Mouse (Mus musculus) left cerebral cortex, postnatal 14 days (tissue): Measurements from ENCODE around the gene Olfr165. TPM values are rescaled to one million over a fixed set of nuclear protein-coding genes. Genes with fewer than 3 reads are reported as not detected.
"Not testable (repeated sequence)": the region's sequence is repeated elsewhere in the genome, so short reads cannot be mapped to it uniquely, and the experiment has no call there.

ENCODE experiments used
- DNase-seq, 2 experiments: peaks; one replicate each; pipeline ENCODE4 v3.0.0; 2021 to 2022; ENCODE audit warnings: low spot score in 2 of 2, mixed read lengths in 1 of 2
- intact Hi-C: fragments of 180-260 bp; cut with DNase I; formaldehyde crosslinking; loops from one replicate; pipeline ENCODE4 v1.15.1; 2025
- long read RNA-seq, 2 experiments: library from polyadenylated mRNA; stranded (forward); transcript quantifications; one replicate each; pipeline ENCODE4 v2.0.0; 2021
- total RNA-seq, 2 experiments: library from RNA; stranded (reverse); gene quantifications; 2 replicates each; pipeline ENCODE4 v1.2.3; 2021

Olfr165 gene
- total RNA-seq, result not detected
- long read RNA-seq, experiment 1, result 0 reads
- long read RNA-seq, experiment 2, result 0 reads

- intact Hi-C loops, result no loop called here
- DNase-seq, result no peak
These were observed at the start of gene Olfr165 for GRCm38 (mm10) chr16:19423034-19423433. Gene Olfr165, minus strand, starts transcription at chr16:19423134.

- intact Hi-C loops, result no loop called here
These were observed 41.4 kb upstream of the Olfr165 start for GRCm38 (mm10) chr16:19464365-19464764.

GRCm38 (mm10) chr16:19458741-19459140, 35.8 kb upstream of the Olfr165 start:
- DNase-seq, intact Hi-C loops: not testable (repeated sequence)

More at GRCm38 (mm10) chr16:19464365-19464764, 41.4 kb upstream of the Olfr165 start:
- no peak for DNase-seq

GRCm38 (mm10) chr16:19387984-19388383, 35.0 kb downstream of the Olfr165 start:
- intact Hi-C loops, result no loop called here
- DNase-seq, result no peak

Other genes starting within 250 kb of the Olfr165 start
- not detected for gene Olfr164, start 109.1 kb downstream of the Olfr165 start, total RNA-seq
- not detected for gene Olfr166, start 60.6 kb upstream of the Olfr165 start, total RNA-seq
- gene Olfr167, start 99.1 kb upstream of the Olfr165 start, total RNA-seq, result not detected
- gene Olfr168, start 112.4 kb upstream of the Olfr165 start, total RNA-seq, result not detected
- gene Olfr169, start 148.7 kb upstream of the Olfr165 start, total RNA-seq, result not detected
- not detected for gene Olfr170, start 188.7 kb upstream of the Olfr165 start, total RNA-seq
- gene Olfr171, start 206.8 kb upstream of the Olfr165 start, total RNA-seq, result not detected